Mouse (Mus musculus): ENCODE data around the gene Stam2.

GRCm38 (mm10) chr2:52677589-52677988, 64.5 kb downstream of the Stam2 start:
- TF ChIP-seq POLR2A (IDR thresholded peaks at IDR 0.05; ENCODE audit: insufficient read depth, low read depth, low read length) (no peak), CTCF (IDR thresholded peaks at IDR 0.05; ENCODE audit: insufficient read depth, low read depth, low read length) (no peak)
